Mouse (Mus musculus) hindbrain, postnatal 0 days (tissue): ENCODE data around the gene Zfp366. TPM values are rescaled to one million over a fixed set of nuclear protein-coding genes. Genes with fewer than 3 reads are reported as not detected.

Experiments
- ATAC-seq: fragments of 200-750 bp; cut with Nextera tagmentation; 2 replicates; pipeline ENCODE4 v1.8.0; 2017; ENCODE audit warnings: mild to moderate bottlenecking, moderate TSS enrichment, moderate library complexity
- DNase-seq: peaks from one replicate; pipeline ENCODE4 v3.0.0-alpha.2; 2015; ENCODE audit warnings: low spot score
- H3K27ac ChIP-seq: fragments of 300-500 bp; sonication (generic); 2 replicates; pipeline ENCODE4 v1.5.1; 2014; ENCODE audit warnings: mild to moderate bottlenecking
- H3K27me3 ChIP-seq: fragments of 300-500 bp; sonication (generic); 2 replicates; pipeline ENCODE4 v1.6.1; 2014; ENCODE audit warnings: low read length, mixed read lengths; ENCODE audit not compliant: insufficient read depth
- H3K36me3 ChIP-seq: fragments of 300-500 bp; sonication (generic); 2 replicates; pipeline ENCODE4 v1.6.1; 2014; ENCODE audit warnings: low read length, mixed read lengths; ENCODE audit not compliant: insufficient read depth
- H3K4me1 ChIP-seq: fragments of 300-500 bp; sonication (generic); 2 replicates; pipeline ENCODE4 v1.6.1; 2014; ENCODE audit warnings: antibody characterized with exemption, low read length, mixed read lengths; ENCODE audit not compliant: insufficient read depth
- H3K4me2 ChIP-seq: fragments of 300-500 bp; sonication (generic); 2 replicates; pipeline ENCODE4 v1.6.1; 2014; ENCODE audit warnings: low read depth, mild to moderate bottlenecking, low read length, moderate library complexity, mixed read lengths
- H3K4me3 ChIP-seq: fragments of 300-500 bp; sonication (generic); 2 replicates; pipeline ENCODE4 v1.5.1; 2014; ENCODE audit warnings: low read length
- H3K9ac ChIP-seq: fragments of 300-500 bp; sonication (generic); replicated peaks from 2 replicates; pipeline ENCODE4 v1.6.1; 2014; ENCODE audit warnings: mild to moderate bottlenecking, low read length, moderate library complexity, mixed read lengths
- H3K9me3 ChIP-seq: fragments of 300-500 bp; sonication (generic); 2 replicates; pipeline ENCODE4 v1.6.1; 2016; ENCODE audit warnings: low read length, mixed read lengths
- CTCF ChIP-seq: IDR thresholded peaks from 2 replicates; pipeline ENCODE4 v1.5.1; 2016; ENCODE audit warnings: antibody characterized with exemption, control low read depth, low read depth
- WGBS: fragments of 180-500 bp; shearing (Covaris S2); extraction: QIAGEN DNeasy Blood & Tissue Kit; methylation state at CpG from one replicate; pipeline ENCODE4 v1.1.7; 2014; 5-methylcytosine and 5-hydroxymethylcytosine counted together
- polyA plus RNA-seq: library from polyadenylated mRNA; unstranded; fragments of >200 nt; fragmentation: Nextera tagmentation; extraction: Ambion mirVana; gene quantifications from 2 replicates; pipeline ENCODE4 v1.2.1, GENCODE M21; 2015
- total RNA-seq: library from RNA; depleted of rRNA; stranded (reverse); fragments of >200 nt; gene quantifications from 2 replicates; pipeline ENCODE4 v1.2.3, GENCODE M21; 2014

Gene Zfp366
- total and polyA plus RNA-seq, 2 experiments from 2014 or later = 0.30 to 2.2 TPM

- TF ChIP-seq CTCF = no peak
- Histone ChIP-seq H3K4me2 (no peak overlapping the region), H3K27me3 (no peaks in the 10 kb centered on the region), H3K9ac (no peak overlapping the region), H3K9me3 (no peaks in the 10 kb centered on the region), H3K4me3 (no peak overlapping the region), H3K4me1 (0 out of 2 replicates have a peak, but pooled peaks cover 3% of the 10 kb centered on the region), H3K27ac (no peak overlapping the region), H3K36me3 (no peaks in the 10 kb centered on the region)
- ATAC-seq = no peak
- WGBS = 72% methylated on average over 3 of the region's 3 CpGs
- DNase-seq = no peak
These were observed 42.2 kb downstream of the Zfp366 start for GRCm38 (mm10) chr13:99226809-99227208.

- DNase-seq (no peak), ATAC-seq (no peak)
- no peak overlapping the region for H3K9ac ChIP-seq
- H3K27ac ChIP-seq = no peak overlapping the region
- no peaks in the 10 kb centered on the region for H3K27me3 ChIP-seq
- H3K4me3 ChIP-seq = no peak overlapping the region
- TF ChIP-seq CTCF = no peak
- no peaks in the 10 kb centered on the region for H3K9me3 ChIP-seq
- no peak overlapping the region for H3K4me2 ChIP-seq
- WGBS = 92% methylated on average over 16 of the region's 16 CpGs
- no peaks in the 10 kb centered on the region for H3K36me3 ChIP-seq
- 0 out of 2 replicates have a peak, but pooled peaks cover 3% of the 10 kb centered on the region for H3K4me1 ChIP-seq
These were observed 43.0 kb downstream of the Zfp366 start for GRCm38 (mm10) chr13:99227456-99228250.

DNA sequence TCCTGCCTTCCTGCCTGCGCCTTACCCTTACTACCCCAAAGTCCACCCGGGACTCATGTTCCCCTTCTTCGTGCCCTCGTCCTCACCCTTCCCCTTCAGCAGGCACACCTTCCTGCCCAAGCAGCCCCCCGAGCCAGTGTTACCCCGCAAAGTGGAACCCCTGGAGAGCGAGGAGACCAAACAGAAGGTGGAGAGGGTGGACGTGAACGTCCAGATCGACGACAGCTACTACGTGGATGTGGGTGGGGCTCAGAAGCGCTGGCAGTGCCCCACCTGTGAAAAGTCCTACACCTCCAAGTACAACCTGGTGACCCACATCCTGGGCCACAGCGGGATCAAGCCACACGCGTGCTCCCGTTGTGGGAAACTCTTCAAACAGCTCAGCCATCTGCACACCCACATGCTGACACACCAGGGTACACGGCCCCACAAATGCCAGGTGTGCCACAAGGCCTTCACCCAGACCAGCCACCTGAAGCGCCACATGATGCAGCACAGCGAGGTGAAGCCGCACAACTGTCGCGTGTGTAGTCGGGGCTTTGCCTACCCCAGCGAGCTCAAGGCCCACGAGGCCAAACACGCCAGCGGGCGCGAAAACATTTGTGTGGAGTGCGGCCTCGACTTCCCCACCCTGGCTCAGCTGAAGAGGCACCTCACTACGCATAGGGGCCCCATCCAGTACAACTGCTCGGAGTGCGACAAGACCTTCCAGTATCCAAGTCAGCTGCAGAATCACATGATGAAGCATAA, 44.4 kb downstream of the Zfp366 start:
- Histone ChIP-seq H3K9me3 (no peaks in the 10 kb centered on the region), H3K9ac (no peak overlapping the region), H3K4me1 (0 out of 2 replicates have a peak, but pooled peaks cover 3% of the 10 kb centered on the region), H3K27ac (no peak overlapping the region), H3K36me3 (no peaks in the 10 kb centered on the region), H3K27me3 (no peaks in the 10 kb centered on the region), H3K4me2 (no peak overlapping the region), H3K4me3 (no peak overlapping the region)
- WGBS = 93% methylated on average over 35 of the region's 35 CpGs
- no peak for DNase-seq
- no peak for ATAC-seq
- TF ChIP-seq CTCF = no peak

- DNase-seq (no peak), ATAC-seq (no peak)
- Histone ChIP-seq H3K27ac (0 out of 2 replicates have a peak overlapping the region, but pooled peaks have one; percentile 3), H3K9ac (no peak overlapping the region), H3K4me3 (no peak overlapping the region), H3K4me1 (0 out of 2 replicates have a peak, but pooled peaks cover 3% of the 10 kb centered on the region), H3K36me3 (no peaks in the 10 kb centered on the region), H3K4me2 (no peak overlapping the region), H3K27me3 (no peaks in the 10 kb centered on the region), H3K9me3 (no peaks in the 10 kb centered on the region)
- 75% methylated on average over 9 of the region's 9 CpGs for WGBS
- TF ChIP-seq CTCF = no peak
These were observed 45.2 kb downstream of the Zfp366 start for GRCm38 (mm10) chr13:99229641-99230494.

- H3K27me3 ChIP-seq = no peaks in the 10 kb centered on the region
- ATAC-seq (no peak), DNase-seq (no peak)
- 0 out of 2 replicates have a peak overlapping the region, but pooled peaks have one; percentile 3 for H3K27ac ChIP-seq
- H3K9me3 ChIP-seq = no peaks in the 10 kb centered on the region
- H3K4me2 ChIP-seq = no peak overlapping the region
- H3K36me3 ChIP-seq = no peaks in the 10 kb centered on the region
- H3K4me3 ChIP-seq = no peak overlapping the region
- no peaks in the 10 kb centered on the region for H3K4me1 ChIP-seq
- H3K9ac ChIP-seq = no peak overlapping the region
- no peak for TF ChIP-seq CTCF
- 30% methylated on average over 3 of the region's 3 CpGs for WGBS
These were observed 45.9 kb downstream of the Zfp366 start for GRCm38 (mm10) chr13:99230495-99230868.

GRCm38 (mm10) chr13:99233333-99233732, 48.7 kb downstream of the Zfp366 start:
- Histone ChIP-seq H3K27me3 (no peaks in the 10 kb centered on the region), H3K9me3 (no peaks in the 10 kb centered on the region), H3K4me1 (peaks cover 3% of the 10 kb centered on the region; the same call in 1 of the 2 replicates), H3K4me2 (no peak overlapping the region), H3K9ac (no peak overlapping the region), H3K36me3 (no peaks in the 10 kb centered on the region), H3K4me3 (no peak overlapping the region), H3K27ac (no peak overlapping the region)
- WGBS = 53% methylated on average over 3 of the region's 3 CpGs
- ATAC-seq (no peak), DNase-seq (no peak)
- TF ChIP-seq CTCF = no peak
